Mouse (Mus musculus): Measurements from ENCODE around the gene Tedc1.

The Tedc1 gene

DNA sequence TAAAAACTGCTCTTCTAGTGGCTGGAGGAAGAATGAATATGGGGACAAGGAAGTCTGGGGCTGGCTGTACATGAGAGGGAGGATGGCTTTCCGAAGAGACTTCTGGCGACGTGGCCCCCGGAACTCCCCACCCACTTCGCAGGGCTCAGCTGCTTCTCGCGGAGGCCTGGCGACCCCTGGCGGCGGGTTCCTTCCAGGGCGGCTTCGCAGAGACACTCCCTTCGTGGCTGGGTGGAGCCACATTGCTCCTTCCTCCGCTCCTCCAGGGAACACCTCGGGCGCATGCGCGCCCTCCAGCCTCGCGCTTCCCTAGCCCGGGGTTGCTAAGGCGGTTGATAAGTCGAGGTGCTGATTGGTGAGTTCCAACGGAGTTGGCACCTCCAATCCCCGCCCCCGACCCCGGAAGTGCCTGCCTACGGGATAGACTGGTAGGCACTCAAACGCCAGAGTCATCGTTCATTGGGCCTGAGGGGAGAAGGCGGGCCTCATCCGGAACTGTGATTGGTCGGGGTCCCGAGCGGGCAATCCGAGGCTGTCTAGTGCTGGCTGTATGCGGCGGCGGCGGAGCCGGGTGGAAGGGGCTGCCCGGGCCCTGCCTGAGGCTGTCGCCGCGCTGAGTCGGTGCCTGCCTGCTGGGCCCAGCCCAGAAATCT is at the start of gene Tedc1:
Tedc1 (plus strand) TSS at position 535 of the 653 bp plus-strand sequence.
- in situ Hi-C loops (cut with MboI; ENCODE audit: low sequenced_read_pairs): no loop called here

DNA sequence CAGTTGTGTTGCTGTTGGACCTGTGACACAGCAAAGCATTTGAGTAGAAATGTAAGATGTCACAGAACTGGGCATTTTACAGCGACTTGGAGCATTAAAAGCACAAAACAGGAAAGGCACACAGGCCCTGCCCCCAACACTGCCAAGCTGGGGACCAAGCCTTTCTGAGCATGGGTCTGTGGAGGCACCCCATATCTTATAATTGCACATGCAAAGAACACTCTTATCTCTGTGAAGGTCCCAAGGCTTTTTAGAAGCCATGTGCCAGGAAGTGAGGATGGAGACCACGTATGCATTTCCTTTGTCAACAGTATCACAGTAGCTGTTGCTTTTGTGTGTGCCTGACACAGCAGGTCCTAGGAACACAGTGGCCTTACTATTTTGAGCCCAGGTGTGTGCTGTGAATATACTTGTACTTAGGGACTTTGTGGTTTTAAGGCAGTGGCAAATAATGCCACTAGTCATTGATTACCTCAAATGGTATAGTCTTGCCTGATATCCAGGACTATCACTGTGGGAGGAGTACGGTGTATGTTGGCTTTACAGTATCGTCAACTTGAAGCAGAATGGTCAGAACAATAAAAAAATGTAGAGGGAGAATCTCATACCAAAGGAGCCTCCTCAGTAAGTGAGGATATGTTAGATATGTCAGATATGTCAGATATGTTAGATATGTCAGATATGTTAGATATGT is 48.6 kb upstream of the Tedc1 start:
- in situ Hi-C loops (cut with MboI; ENCODE audit: low sequenced_read_pairs): loop anchor here (10.0 kb wide), 1 partner anchor 103 kb away; the partner anchor contains the start of gene Brf1

DNA sequence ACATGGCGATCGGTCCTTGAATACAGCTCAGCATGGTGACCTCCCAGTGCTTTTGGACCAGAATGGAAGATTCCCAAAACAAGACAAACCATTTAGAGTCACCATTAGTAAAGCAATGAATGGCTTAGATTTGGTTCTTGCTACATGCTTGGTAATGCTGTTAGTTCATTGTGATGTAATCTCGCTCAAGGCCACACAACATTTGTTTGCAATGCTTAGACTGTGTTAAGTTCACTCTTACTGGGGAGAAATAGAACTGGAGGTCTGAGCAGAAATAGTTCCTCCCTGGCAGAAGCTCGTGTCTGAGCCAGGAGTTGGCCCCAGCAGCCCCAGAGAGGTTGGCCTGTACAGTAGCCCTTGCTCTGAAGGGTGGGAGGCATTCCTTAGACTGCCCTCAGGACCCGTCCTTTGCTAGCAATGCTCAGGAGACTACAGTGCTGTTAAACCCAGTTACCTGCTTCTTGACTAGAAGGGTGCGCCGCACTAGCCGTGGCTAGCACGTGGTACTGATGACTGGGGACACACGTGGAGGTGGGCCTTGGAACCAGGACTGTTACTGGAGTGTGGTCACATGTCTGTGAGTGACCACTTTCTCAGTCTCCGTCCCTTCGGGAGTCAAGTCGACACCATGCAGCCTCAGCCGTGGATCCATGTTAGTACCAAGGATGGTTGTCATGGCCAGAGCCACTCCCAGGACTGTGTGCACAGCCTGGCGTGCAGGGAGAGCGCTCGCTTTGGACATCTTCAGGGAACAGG is 47.5 kb upstream of the Tedc1 start:
- in situ Hi-C loops (cut with MboI; ENCODE audit: low sequenced_read_pairs): loop anchor here (10.0 kb wide), 1 partner anchor 104 kb away; the partner anchor contains the start of gene Brf1

DNA sequence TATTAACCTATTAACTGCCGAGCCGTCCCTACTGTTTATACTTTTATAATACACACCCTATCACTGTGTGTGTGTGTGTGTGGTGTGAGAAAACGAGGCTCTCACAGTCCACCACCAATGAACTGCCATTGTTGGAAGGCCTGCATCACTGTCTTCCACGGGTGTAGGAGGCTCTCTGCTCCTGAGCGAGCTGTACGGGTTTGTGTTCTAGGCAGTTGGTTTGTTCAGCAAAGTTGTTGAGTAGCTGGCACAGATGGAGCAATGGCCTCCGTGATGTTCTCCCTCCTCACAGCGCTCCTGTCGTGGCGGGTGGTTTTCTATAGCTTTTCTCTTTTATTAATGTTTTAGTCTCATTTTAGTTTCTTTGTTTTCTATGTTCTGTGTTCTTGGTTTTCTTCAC is 46.4 kb upstream of the Tedc1 start:
- in situ Hi-C loops (cut with MboI; ENCODE audit: low sequenced_read_pairs): loop anchor here (10.0 kb wide), 1 partner anchor 105 kb away; the partner anchor contains the start of gene Brf1

DNA sequence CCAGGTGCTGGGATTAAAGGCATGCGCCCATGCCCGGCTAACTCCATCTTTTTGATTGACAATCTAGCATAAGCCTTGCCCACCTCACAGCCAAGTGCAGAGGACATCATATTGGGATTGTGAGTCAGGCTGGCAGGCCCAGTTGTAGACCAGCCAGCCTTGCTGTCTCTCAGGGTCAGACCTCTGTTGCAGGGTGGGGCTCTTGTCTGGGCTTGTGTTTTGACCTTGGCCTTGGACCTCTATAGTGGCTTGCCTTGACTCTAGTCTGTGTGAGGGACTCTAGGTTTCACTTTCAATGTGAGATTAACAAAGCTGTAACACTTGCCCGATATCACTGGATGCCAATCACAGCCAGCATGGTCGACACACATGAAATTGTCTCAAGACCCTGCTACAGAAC is 42.1 kb upstream of the Tedc1 start:
- in situ Hi-C loops (cut with MboI; ENCODE audit: low sequenced_read_pairs): no loop called here

DNA sequence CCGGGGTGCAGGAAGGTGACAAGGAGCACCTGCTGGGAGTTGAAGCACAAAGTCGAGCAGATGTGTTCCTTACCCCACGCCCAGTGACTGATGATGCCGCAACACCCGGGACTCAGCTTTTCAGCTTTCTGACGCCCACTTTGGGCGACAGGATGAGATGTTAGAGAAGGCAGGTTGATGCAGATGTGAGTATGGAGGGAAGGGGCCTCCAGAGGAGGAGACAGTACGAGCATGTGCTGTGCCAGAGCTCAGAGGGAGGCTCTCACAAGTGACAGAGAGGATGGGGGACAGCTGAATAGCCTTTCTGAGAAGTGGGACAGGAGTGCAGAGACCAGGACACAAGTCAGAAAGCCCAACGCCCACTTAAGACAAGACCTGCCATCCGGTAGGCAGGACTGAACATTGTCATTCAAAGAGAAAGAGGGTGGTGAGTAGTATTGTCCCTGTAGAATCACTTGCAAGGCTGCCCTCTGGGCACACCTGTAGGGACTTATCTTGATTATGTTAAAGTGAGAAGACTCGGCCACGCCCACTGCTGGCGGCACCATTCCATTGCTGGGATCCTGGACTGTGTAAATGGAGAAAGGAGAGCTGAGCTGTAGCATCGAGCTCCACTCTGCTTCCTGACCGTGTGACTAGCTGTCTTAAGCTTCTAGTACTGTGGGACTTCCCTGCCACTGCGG is 41.2 kb upstream of the Tedc1 start:
- in situ Hi-C loops (cut with MboI; ENCODE audit: low sequenced_read_pairs): no loop called here

DNA sequence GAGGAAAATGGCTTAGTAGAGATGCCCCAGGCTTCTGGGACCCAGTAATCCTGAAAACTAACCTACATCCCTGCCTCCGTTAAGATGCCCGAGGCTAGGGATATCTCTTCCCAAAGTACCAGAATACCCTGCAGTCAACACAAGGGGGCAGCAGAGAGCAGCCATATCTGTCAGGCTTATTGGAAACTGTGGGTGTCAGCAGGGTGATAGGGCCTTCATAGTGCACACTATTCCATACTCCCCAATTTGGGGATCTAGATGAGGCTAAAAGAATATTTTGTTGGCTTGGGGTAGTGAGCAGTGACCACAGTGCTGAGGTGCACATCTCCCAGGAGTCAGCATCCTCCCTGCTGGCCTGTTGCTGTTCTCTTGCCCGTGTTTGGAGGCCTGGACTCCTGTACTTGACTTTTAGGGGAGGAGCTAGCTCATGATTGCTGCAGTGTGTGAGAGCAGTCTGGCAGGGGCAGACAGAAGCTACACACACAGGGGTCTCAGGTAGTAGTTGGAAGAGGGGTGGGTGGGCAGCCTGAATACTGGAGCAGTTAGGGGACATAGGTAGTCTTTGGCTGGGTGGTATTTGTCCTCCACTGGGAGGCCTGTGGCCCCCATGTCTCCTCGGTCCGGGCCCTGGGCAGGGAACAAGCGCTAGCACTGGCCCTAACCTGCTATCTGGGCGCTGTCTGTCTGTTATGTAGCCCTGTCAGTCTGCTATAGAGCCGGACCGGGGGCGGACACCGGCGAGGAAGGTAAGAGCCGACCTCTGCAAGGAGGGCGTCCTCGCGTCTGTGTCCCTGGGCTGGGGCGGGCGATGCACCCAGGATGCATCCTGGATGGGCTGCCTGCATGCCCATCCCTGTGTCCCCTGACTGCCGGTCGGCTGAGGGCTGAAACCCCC is 36.5 kb upstream of the Tedc1 start:
- in situ Hi-C loops (cut with MboI; ENCODE audit: low sequenced_read_pairs): no loop called here

DNA sequence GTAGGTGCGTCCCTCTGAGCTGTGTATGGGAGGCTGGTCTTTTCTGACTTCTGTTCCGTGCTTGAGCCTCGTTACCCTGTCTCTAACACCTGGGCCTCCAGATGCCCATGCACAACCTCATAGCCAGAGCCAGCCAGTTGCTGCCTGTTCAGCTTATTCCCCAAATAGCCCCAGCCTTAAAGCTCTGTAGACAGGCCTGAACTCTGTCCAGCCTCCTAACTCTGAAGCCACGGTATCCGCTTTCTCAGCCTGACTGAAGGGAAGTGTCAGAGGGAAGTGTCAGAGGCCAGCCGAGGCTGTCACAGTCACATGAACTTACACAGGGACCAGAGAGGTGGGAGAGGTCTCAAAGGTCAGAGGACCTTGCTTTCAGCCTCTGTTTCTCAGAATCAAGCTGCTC is 31.5 kb upstream of the Tedc1 start:
- in situ Hi-C loops (cut with MboI; ENCODE audit: low sequenced_read_pairs): no loop called here

DNA sequence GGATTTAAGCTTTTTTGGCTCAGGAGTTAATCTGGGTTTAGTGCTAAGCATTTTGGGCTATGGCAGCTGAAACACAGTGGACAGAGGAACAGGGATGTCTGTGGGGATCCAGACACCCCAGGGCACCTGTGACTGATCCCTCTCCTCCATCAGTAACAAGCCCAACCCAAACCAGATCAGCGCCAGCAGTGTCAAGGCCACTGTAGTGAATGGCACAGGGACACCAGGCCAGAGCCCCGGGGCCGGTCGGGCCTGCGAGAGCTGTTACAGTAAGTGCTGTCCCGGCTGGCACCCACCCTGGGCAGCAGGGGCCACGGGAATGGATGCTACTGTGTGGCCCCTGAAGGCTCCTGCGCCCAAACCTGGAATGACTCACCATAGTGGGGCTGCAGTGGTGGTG is 25.5 kb upstream of the Tedc1 start:
- in situ Hi-C loops (cut with MboI; ENCODE audit: low sequenced_read_pairs): no loop called here

DNA sequence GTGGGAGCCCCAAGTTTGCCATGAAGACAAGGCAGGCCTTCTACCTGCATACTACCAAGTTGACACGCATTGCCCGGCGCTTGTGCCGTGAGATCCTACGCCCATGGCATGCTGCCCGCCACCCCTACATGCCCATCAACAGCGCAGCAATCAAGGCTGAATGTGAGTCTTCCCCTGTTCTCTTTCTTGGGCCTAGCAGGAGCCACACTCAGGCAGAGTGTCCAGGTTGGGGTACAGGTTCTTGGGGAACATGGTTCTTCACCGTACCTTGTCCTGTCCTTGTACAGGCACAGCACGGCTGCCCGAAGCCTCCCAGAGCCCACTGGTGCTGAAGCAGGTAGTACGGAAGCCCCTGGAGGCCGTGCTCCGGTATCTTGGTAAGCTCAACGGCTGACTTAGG is 24.6 kb upstream of the Tedc1 start:
- in situ Hi-C loops (cut with MboI; ENCODE audit: low sequenced_read_pairs): no loop called here

DNA sequence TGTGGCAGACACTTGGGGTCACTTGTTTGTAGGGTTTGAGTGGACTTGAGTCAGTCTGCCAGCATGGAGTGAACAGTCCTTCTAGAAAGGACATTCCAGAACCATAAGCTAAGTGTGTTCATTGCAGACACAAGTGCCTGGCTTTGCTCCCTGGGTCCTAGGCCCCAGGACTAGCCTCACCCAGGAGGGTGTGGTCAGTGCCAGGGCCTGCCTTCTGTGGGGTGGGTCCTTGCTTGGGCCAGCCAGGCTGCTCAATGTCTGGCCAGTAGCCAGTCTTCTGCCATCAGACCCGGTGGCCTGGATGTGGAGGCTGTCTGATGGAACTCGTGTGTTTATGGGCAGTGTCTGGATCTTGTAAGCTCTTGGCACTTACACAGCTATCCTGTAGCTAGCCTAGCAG is 23.7 kb upstream of the Tedc1 start:
- in situ Hi-C loops (cut with MboI; ENCODE audit: low sequenced_read_pairs): no loop called here

DNA sequence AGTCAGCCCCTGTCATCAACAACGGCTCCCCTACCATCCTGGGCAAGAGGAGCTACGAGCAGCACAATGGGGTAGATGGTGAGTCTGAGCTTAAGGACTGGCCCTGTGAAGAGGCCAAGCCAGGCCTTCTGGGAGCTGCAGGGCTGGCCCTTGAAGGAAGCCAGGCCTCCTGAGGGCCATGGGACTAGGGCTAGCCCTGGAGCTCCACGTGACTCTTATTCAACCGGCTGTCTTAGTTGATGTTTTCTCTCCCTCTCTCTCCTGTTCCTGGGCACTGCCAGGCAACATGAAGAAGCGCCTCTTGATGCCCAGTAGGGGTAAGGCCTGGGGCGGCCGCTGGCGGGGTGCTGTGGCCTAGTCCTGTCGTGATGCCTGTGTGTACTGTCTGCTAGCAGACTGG is 23.0 kb upstream of the Tedc1 start:
- in situ Hi-C loops (cut with MboI; ENCODE audit: low sequenced_read_pairs): no loop called here

DNA sequence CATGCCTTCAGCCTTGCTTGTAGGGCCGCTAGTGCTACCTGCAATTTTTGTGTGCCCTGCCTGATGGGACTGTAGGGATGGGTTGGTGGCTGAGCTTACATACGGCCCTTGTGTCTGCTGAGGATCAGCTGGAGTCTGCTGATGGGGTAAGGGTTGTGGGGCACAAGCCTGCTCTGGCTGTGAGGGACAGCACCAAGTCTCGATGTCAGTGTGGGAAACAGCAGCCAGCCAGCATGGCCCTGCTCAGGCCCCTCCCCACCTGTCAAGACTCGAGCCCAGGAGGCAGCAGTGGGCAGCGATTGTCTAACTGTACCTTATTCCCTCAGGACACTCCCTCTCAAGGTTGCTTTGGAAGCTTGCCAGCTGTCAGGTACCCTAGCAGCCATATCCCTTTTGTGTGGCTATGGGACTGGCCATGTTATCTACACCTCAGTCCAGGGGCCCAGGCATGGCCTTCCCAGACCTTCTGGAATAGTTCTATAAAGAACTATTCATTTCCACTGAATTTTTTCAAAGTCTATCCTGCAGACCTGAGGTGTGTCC is 22.3 kb upstream of the Tedc1 start:
- in situ Hi-C loops (cut with MboI; ENCODE audit: low sequenced_read_pairs): no loop called here

DNA sequence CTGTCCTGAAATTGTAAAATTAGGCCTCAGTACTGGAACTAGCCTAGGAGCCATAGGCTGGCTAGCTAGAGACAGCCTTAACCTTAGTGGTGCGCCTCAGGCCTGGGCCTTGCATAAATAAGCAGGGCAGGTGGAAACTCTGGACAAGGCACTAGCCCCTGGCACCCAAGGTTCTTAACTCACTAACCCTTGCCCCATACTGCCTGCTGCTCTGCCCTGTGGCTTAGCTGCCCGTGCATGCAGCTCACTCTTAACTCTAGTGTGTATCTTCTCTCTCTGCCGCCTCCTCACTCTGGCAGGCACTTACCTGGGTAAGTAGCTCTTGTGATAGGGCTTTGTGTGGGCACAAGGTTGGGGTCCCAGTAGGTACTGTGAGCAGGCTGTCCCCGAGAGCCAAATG is 21.7 kb upstream of the Tedc1 start:
- in situ Hi-C loops (cut with MboI; ENCODE audit: low sequenced_read_pairs): no loop called here

DNA sequence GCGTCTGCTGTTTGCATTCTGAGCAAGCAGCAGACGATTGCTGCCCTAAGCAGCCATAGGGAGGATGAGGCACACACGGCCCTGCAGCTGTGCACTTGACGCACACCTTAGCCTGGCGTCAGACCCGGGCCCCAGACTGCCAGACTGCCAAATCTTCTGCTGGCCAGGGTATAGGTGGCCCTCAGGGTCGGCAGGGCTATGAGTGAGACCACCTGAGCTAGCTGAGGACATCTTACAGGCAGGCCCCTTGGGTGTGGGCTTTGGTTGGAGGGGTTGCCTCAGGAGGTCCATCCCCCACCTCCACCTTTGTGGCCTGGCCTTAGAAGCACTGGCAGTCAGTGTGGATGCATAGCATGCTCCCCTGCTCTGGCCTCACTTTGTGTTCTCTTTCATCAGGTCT is 20.8 kb upstream of the Tedc1 start:
- in situ Hi-C loops (cut with MboI; ENCODE audit: low sequenced_read_pairs): no loop called here

DNA sequence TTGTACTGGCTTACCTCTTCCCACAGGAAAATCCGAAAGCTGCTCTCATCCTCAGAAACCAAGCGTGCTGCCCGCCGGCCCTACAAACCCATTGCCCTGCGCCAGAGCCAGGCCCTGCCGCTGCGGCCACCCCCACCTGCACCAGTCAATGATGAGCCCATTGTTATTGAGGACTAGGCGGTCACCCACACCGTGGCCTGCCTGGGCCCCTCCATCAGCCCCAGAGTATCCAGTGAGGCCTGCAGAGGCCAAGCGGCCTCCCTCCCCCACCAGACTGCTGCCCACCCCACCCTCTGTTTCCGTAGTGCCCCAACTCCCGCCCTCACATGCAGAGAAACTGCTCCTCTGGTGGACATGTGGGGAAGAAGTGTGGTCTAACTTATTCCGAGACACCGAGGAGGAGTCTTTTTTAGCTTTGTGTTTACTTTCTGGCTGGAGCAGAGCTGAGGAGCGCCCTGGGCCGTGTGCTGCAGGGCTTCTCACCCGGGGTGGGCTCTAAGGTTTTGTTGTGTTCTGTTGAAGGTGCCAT is 19.7 kb upstream of the Tedc1 start:
- in situ Hi-C loops (cut with MboI; ENCODE audit: low sequenced_read_pairs): no loop called here

DNA sequence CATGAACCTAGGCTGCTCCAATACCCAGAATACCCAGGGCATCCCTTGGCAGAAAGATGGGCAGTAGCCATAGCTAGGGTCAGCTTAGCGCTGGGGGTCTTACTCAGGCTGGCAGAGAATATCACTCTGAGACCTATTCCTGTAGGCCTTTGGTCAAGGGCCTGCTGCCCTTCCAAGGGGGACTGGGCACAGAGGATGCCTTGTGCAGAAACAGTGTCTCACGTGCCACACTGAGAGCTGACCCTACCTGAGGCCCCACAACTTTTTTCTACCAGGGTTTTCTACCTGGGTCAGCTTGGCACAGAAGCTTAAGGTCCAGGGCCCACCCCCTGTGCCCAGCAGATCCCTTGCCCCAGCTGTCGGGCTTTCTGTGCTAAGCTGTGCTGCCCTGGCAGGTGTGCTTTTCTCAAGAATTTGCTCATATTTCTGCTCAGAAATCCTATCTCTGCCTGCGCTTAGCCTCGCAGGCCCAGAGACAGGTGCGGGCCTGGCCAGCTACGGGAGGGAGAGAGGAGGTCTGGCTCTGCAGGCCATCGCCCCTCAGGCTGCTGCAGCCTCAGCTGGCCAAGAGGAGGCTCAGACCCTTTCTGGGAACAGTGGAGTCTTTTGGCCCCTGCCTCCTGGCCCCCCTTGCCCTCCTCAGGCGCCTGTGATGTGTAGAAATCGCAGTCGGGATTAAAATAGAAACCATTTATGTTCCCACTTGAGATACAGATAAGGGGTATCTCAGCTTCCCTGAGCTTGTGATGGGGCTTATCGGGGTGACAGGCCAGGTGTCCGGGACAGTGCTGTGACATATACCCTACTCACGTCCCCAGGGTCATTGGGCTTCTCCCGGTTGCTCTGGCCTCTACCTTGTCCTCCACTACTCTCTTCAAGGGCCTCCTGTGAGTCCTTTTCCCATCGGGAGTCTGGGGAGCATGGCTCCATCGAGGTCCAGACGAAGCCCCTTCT is 18.7 kb upstream of the Tedc1 start:
- in situ Hi-C loops (cut with MboI; ENCODE audit: low sequenced_read_pairs): no loop called here

DNA sequence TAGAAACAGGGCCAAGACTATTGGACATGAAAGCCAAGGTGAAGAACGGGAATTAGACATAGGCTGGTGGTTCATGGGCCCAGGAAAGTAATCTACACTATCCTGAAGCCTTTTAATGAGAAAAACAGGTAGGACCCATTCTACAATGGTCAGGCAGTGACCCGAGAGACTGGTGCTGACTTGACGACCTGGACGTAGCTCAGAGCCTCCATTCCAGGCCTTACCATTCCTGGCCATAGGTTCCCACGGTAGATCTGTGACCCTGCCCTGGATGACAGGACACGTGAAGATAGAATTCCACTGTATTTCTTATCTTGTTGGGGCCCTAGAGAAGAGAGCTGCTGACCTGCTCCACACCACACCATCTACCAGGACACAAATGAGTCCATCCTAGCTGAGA is 17.9 kb upstream of the Tedc1 start:
- in situ Hi-C loops (cut with MboI; ENCODE audit: low sequenced_read_pairs): no loop called here

All from CH12F3 (cell line).